Mouse (Mus musculus): ENCODE results near the gene Cep89.

Gene Cep89

GRCm38 (mm10) chr7:35485126-35485525 lies 88.3 kb downstream of the Cep89 start:
- no peak for DNase-seq (ENCODE audit: low read depth, low spot score)

GRCm38 (mm10) chr7:35486553-35486952 lies 89.7 kb downstream of the Cep89 start:
- DNase-seq (ENCODE audit: low read depth, low spot score), result no peak

Data from retina, postnatal 7 days (tissue).